Mouse (Mus musculus) layer of hippocampus, postnatal 14 days (tissue): Measurements from ENCODE around the gene Cnn3. TPM values are rescaled to one million over a fixed set of nuclear protein-coding genes. Genes with fewer than 3 reads are reported as not detected.

Experiments
- DNase-seq, 2 experiments: peaks; one replicate each; pipeline ENCODE4 v3.0.0; 2021 to 2022; ENCODE audit warnings: low spot score in 2 of 2, mixed read lengths in 1 of 2
- total RNA-seq, 2 experiments: library from RNA; stranded (reverse); gene quantifications; 2 replicates each; pipeline ENCODE4 v1.2.3; 2021

Cnn3 gene
- total RNA-seq, 2 experiments from 2014 or later, result 110 to 126 TPM

DNA sequence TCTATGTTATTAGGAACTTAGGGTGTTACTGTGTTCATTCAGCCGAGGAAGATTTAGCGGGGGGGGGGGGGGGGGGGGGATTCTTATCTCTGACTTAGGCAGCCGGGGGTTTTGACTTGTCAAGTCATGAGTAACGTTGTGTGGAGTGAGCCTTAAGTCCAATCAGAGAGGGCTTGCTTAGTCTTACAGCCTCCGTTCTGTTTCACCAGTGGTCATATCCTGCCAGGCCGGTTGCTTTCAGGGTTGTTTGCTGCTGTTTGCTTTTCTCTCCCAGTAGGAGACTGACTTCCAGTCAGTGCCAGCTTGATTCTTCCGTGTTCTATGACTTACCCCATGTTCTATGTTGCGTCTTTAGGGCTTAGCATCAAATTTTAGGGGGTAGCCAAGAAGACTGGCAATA, 20.2 kb downstream of the Cnn3 start:
- DNase-seq, result no peak

DNA sequence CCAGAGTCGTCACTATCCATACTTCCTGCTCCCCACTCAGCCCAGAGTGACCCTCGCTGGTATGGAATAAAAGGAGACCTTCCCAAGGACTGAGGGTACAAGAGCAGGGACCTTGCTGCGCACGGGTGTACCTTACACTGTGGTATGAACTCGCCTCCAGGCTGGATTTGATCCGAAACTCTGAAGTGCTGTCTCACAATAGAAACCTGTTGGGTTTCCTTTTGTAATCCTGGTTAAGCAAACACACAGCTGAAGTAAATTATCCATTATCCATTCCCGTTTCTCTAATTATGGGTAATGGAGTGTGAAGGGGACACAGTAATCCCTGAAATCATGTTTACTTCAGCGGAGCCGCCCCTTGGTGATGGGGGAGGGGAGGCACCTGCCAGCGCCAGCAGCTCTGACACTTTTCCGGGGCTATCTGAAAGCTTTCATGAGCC, 21.8 kb downstream of the Cnn3 start:
- no peak for DNase-seq

DNA sequence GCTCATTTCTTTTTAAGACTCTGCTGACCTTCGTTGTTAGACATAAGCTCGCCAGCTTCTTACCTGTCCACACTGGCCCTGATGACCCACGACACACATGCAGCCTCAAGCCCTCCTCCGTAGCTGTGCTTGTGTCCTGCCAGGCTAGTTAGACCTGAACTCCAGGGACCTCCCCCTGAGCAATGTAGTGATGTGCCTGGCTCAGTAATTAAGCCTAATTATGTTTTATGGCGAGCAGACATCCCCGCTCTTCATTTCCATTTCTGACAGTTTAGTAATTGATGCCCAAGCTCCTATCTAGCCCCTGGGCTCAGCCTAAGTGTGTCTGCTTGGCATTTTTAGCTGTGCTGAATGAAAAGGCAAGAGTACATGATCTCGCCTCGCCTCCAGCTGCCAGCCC, 22.3 kb downstream of the Cnn3 start:
- no peak for DNase-seq

DNA sequence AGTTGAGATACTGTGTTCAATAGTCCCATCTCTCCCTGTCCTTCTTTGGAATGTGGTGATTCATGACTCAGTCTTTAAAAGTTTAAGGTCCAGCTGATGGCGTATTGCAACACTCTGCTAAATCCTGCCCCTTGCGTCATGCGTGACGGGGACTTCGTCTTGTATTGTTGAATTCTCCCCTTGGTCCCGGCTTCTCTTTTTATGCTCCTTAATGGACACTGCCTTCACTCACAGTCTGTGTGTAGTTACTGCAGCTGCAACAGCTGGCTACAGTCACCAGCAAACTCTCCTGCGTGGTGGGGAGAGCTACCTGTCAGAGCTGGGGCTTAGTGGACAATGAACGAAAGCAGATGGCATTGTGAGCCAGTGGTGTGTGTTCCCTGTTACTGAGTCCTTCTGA, 23.2 kb downstream of the Cnn3 start:
- DNase-seq, result no peak

DNA sequence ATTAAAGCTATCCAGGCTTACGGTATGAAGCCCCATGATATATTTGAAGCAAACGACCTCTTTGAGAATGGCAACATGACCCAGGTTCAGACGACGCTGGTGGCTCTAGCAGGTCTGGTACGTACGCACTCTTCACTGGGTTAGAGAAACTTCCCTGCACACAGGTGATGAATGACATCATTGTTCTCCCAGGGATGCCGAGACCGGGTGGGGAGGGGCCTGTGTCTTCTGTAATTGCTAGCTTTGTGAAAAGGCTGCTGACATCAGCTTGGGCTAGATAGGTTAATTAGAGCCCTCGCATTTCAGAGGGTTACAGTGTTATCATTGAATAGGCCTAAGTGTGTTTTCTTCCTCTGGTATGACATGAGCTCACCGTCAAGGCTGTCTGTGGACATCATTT, 25.1 kb downstream of the Cnn3 start:
- no peak for DNase-seq

DNA sequence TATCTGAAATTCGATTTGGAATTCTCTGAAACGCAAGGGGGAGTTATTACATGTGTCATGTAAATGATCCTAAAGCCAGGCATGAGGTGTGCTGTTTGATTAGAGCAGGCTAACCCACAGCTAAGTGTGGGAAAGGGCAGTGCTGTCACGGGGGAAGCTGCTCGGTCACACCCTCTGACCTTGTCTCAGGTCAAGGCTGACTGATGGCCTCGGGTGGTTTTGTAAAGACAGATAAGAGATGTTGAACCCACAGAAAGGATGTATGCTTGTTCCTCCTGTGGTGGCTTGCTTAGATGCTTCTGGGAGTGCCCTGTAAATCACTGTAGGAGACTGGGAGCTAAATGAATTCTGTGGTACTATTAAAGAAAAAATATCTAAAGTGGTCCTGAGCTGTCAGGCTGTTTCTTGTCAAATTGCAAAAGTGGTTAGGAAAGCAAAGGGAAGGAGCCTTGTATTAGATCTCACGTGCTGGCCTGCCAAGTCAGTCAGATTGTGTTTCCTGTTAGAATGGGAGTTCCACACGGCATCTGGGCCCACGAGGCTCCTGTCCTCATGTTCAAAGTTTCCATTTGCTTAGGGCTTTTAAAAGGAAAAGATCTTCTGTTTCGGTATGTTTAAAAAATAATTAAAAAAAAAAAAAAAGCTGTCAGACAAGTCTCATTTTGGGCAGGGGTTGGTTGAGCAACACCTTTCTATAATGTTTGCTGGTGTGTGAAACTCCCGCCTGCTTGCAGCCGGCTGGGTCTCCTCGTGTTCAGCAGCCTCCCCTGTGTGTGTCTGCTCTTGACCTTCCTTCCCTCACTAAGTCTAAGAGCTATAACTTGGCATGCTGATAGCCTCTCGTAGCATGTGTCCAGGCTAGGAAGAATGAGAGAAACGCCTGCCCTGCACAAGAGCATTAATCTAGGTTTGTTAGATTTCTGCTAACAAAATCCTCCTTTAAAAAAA, 32.5 kb downstream of the Cnn3 start:
- no peak for DNase-seq

DNA sequence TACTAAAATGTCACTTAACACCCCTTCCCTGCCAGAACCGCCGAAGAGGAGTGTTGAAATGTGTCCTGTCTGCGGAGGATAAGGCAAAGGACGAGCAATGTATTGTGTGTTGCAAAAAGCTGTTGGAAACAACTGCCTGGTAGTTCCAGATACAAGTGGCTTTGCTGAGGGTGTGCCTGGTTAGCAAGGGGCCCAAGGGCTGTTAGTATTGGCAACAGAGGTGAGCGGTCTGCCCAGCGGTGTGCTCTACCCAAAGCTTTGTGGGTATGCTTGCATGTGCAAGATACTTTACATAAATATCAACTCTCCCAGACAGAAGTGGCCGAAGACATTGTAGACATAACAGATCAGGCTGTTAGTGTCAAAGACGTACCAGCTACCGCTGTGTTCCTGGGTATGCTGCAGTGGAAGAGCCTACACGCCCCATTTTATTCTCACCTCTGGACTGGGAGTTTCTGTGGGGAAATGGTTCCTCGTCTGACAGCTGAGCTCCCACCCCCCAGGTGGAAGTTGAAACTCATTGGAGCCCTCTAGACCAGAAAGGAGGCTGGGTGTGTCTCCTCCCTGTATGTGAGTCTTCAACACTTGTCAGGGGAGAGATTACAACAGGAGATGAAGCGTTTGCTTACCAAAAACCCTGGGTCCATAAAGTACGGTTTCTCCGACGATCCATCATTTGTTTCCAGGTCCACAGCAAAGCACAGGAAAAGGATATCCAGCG, 34.3 kb downstream of the Cnn3 start:
- no peak for DNase-seq

DNA sequence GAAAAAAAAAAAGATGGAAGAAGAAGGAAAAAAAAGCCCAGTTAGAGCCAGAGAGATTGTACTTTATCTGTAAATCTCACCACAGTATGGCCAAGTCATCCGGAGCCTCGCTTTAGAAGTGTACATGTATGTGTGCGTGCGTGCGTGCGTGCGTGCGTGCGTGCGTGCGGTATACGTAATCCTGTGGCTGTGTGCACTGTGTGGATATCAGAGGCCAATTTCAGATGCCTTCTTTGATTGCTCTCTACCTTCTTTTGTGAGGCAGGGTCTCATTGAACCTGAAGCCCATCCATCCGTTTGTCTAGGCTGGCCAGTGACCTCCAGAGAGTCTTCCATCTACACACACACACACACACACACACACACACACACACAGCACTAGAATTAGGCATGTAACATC, 35.2 kb downstream of the Cnn3 start:
- DNase-seq, result no peak

DNA sequence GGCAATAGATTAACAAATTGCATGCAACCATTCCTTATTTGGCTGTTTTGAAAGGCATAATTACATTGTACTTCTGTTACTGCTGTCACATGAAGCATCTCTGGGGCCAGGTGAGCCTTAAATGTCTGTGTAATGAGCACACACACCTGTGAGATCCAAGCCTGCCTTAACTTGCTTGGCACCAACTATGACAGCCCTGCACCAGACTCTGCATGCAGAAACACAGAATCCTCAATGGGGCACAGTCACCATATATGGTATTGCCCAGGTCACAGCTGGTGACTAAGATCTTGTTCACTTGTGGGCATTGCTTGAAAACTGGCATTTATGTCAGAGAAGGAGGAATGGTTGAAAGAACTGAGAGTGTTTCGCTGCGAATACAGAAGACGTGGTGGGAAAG, 36.5 kb downstream of the Cnn3 start:
- DNase-seq, result no peak

DNA sequence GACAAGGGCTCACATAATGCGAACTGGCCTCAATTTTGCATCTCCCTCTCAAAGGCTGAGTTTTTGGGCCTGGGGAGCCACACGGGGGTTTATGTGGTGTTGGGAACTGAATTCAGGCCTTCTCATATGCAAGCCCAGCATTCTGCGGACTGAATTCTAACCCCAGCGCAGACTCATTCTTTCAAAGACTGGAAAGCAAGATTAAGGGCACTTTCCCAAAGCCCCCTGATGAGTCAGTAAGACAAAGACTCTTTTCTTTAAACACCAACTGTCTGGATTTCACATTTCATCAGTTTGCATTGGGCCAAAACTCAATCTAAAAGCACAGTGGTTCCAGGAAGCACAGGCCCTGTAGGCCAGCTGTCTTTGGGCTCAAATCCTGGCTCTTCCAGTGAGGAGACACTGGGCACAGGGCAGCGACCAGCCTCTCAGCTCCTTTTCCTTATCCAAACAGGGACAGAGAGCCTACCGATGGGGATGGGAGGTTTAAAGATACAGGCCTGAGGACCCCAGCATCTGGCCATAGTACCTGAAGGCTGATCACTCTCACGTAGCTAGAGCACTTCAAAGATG, 38.5 kb downstream of the Cnn3 start:
- DNase-seq, result peak in 1 of 2 experiments; percentile 35

DNA sequence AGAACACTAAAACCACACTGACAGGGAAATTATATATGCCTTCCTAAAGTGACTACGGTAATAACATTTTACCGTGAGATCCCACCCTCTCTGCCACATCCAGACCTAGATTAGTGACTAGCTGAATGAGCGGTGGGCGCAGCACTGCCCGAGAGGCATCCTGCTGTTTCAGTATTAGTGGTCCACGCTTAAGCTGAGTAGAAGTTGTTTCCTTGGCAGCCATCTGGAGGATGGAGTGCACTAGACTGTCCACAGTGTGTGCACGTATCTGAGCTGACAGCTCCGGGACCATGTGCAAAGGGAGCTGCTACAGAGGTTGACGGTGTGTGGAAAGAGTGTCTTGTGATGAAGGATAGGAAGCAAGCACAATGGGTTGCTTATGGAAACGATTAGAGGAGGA, 39.5 kb downstream of the Cnn3 start:
- DNase-seq, result no peak

DNA sequence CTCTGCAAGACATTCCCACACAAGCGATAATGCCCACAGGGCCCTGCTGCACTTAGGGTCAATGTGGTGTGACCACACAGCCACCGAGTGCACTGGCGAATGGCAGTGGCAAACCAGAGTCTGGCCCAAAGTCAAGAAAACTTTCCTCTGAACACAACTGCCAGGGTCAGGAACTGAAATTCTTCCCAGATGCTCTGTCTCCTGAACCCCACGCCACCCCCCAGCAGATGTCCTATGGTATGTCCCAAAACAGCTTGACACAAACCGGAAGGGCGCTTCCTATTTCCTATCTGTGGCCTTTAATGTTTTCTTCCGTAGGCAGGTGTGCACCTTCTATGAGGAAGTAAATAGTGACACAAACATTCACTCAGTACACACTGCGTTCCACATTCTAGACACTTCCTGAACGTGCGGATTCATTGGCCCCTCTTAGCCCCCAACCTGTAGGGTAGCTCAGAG, 40.8 kb downstream of the Cnn3 start:
- DNase-seq, result no peak

DNA sequence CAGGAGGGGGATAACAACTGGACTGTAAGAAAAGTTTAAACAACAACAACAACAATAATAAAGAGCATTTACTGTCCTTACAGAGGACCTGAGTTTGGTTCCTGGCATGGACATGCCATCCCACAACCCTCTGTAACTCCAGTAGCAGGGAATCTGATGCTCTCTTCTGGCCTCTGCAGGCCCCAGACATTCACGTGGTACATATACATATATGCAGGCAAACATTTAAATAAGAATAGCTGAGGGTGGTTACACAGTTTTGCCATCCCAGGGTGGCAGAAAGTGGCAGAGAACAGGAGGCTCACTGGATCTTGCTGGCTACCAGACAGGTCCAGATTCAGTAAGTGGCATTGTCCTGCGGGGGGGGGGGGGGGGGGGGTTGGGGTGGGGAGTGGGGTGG, 41.8 kb downstream of the Cnn3 start:
- DNase-seq, result no peak

DNA sequence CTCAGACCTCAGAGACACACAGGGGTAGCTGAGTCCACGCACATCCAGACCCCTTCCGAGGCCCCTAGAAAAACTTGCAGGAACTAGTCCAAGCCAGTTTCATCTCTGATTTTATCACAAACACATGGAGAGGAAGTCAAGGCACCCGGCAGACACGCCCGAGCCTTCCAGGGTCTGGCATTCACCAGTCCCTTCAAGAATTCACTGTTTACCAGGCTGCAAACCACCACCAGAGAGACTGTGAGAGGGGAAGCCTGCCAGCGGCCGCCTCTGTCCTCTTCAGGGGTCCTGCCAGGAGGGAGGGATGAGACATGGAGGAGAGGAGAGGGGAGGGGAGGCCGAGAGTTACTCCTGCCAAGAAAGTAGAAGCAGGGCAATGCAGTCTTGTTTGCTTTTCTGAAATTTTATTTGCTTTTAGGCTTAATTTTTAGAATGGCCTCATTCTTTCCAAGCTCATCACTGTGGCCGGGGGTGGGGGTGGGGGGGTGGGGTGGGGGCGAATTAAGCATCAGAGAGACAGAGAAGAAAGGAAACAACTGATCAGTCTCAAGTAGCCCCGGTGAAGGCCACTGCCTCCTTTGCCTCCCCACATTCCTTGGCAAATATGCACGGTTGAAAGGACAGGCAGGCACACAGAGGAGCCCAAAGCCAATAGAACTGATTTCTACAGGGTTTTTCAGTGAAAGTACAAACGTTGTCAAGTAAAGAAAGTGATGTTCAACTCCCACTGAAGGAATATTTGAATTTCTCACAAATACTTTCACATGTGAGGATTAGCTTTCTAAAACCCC, 43.1 kb downstream of the Cnn3 start:
- peak in 1 of 2 experiments; percentile 25 for DNase-seq

DNA sequence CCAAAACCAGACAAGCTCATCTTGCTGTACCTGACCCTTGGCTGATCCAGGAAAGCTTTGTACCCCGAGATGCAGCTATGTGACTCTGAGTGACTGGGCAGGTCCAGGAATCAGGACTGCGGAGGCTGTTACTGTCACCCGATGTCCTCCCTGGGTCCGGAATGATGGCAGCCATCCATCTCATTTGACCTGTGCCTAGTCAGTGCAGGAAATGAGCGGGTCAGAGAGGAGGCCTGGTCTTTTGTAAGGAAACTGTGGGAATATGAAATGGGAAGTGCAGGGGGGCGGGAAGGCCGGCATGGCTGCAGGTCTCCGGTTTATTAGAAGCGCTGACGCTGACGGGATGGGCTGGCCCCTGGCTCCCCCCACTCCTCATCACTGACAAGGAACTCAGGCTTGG, 45.4 kb downstream of the Cnn3 start:
- DNase-seq, result no peak

DNA sequence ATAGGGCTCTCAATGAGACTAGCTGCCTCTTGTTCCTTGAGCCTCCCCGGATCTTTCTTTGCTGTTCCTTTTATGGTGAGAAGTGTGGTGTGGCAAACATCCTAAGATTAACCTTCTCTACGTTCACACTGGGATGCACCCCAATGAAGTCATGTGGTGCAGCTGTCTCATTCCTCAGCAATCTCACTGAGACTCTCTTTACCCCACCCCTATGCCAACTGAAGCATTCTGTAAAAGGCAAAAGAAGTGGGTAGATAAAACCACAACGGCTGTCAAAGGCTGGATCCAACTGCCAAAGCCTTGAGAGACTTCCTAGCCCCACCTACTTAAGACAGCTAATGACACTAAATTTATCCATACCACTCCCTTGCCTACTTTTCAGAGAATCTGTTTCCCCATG, 48.4 kb downstream of the Cnn3 start:
- no peak for DNase-seq

DNA sequence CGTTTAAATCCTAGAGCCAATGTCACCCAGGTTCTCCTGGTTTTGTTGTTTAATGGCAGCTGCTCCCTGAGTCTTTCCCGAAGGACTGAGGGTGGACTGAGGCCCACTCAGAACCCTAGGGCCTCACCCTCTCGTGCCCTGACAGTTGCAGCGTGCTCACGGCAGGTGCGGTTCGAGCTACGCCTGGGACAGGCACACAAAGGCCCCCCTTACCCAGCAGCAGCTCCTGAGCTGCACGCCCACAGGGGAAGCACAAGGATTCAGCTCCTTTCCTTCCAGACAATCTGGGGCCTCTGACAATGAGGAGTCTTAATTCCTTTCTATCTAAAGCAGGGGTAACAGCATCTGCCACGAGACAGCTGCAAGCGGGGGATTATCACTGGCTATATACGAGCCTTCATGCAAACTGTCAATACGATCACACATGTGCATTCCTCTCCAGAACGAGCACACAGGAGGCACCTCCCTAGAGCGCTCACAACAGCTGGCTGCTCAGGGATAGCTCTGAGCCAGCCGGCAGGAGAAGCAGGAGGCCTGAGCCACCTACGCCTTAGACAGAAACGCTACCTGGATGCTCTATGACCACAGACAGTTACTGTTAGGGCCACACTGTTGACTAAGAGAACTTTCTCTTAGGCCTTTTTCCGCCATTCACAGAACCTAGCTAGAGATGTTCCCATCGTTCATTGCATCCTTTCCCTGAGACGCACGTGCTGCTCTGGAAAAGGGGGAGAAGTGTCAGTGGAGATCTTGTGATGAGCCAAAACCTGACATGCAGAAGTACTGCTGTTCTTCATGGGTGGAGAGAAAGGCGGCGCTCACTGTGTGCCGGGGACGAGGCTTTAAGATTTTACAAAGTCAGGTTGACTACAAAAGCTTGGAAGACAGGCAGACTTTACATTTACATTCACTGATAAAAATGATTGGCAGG, 54.0 kb downstream of the Cnn3 start:
- no peak for DNase-seq

DNA sequence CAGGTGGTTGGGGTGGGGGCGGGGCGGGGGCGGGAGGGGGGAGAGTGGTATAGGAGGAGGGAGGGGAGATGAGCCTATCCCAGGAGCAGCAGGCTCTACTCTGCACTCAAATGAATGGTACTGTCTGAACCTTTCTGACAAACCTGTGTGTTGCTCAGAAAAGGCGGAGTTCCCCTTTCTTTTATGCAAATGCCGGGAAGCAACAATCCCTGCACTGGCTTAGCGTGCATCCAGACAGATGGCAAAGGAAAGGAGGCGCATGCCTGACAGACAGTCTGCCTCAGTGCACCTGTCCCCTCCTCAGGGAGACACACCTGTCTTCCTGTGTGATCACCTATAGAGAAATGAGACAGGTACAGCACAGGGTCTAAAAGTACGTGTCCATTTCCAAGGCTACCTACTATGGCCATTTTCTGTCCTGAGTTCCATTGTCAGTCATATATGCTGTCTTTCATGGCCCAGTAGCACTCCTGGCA, 54.7 kb downstream of the Cnn3 start:
- DNase-seq, result no peak

DNA sequence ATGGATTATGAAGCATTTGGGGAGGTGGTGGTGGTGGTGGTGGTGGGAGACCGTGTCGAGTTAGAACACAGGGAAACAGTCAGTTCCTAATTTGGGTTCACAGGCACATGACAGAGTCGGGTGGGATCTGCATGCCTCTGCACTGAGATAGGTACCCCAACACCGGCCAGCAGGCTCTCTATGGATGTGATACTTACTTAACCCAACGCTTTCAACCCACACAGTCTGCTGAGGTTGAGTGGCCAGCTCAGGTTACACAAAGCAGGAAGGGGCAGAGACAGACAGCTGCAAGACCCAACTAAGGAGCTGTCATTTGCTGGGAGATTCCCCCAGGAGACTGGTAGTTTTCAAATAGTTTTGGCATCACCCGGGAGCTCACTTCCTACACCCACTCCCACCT, 55.3 kb downstream of the Cnn3 start:
- DNase-seq, result no peak
